Mouse (Mus musculus) frontal cortex, adult 2 months (tissue): Measurements from ENCODE around the gene Kbtbd12. TPM values are rescaled to one million over a fixed set of nuclear protein-coding genes. Genes with fewer than 3 reads are reported as not detected.
A peak's percentile ranks its signal among the peaks of the same experiment; 100 is the strongest.

Experiments
- DNase-seq, 2 experiments: peaks; one replicate each; pipeline ENCODE4 v3.0.0; 2022; ENCODE audit warnings: low spot score in 1 of 2; ENCODE audit errors: extremely low spot score in 1 of 2
- polyA plus RNA-seq: library from polyadenylated mRNA; depleted of rRNA; stranded (reverse); fragments of >200 nt; gene quantifications from 2 replicates; pipeline ENCODE4 v1.2.3, GENCODE M21; 2012

The Kbtbd12 gene
- polyA plus RNA-seq, 1 experiment = 0.68 TPM

- peak in 1 of 2 experiments; percentile 62 for DNase-seq
Measured at GRCm38 (mm10) chr6:88627317-88627811, 10.4 kb downstream of the Kbtbd12 start.

GRCm38 (mm10) chr6:88626912-88627311 lies 10.8 kb downstream of the Kbtbd12 start:
- no peak for DNase-seq

DNA sequence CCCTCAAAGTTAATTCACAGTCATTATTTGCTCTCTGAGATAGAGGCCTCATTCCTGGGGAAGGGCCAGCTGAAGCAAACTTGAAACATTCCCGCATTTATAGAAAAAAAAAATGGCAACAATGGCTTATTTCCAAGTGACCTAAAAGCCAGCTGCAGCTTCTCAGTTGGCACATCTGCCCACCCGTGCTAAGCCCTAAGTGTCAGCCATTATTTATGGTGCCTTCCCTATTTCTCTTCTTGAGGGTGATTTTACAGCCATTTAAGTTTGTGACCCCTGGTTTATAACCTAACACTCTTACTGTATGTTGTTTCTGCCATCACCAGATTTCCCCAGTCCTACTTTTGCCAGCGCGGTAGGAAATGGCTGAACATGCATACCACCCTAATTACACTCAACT lies 11.3 kb downstream of the Kbtbd12 start:
- DNase-seq = no peak

DNA sequence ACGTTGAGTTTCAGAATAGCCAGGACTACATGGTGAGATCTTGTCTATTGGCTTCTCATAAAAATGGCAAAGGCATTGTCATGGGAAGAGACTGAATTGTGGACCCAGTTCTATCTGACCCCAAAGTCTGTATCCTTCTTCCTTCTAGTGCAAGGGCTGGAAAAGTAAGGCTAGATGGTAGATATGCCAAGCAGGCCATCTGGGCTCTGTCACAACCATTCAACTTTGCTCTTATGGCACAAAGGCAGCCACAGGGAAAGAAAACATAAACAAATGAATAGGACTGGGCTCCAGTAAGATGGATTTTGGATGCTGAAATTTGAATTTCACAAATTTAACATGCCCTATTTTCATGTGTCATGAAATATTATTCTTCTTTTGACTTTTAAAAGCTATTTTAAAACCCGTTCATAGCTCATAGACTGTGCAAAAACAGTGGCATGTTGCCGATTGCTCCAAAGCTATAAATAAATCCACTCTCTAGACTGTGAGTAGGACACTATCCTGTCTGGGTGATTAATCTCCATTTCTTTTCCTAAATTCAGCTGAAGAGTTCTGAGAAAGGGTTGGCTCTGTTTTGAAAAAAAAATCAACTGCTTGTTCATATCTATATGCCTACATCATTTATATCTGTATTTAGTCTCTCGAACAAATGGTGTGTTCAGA lies 15.8 kb downstream of the Kbtbd12 start:
- DNase-seq = peak in 1 of 2 experiments; percentile 57

- no peak for DNase-seq
Measured at GRCm38 (mm10) chr6:88619542-88619941, 18.2 kb downstream of the Kbtbd12 start.

DNA sequence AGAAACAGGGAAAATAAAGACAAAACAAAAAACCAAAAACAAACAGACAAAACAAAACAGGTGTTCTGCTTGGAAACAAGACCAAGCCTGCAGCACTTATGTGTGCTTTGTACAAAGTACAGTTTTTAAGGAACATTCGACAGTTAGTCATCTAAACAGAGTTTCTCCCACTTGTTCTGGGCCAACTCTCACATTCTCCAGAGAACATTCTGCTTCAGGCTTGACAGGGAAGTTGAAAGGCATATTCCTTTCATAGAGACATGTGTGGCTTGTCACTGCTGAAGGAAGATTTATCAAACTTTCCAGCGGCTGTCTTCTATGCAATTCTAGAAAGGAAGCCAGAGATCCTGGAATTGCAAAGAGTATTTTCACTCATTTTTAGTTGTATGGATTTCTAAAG lies 22.4 kb downstream of the Kbtbd12 start:
- DNase-seq = peak in 1 of 2 experiments; percentile 54

- peak in 1 of 2 experiments; percentile 26 for DNase-seq
Measured at GRCm38 (mm10) chr6:88606417-88606816, 31.3 kb downstream of the Kbtbd12 start.

GRCm38 (mm10) chr6:88605715-88606114 lies 32.0 kb downstream of the Kbtbd12 start:
- no peak for DNase-seq

GRCm38 (mm10) chr6:88605235-88605634 lies 32.5 kb downstream of the Kbtbd12 start:
- peak in 1 of 2 experiments; percentile 27 for DNase-seq

DNA sequence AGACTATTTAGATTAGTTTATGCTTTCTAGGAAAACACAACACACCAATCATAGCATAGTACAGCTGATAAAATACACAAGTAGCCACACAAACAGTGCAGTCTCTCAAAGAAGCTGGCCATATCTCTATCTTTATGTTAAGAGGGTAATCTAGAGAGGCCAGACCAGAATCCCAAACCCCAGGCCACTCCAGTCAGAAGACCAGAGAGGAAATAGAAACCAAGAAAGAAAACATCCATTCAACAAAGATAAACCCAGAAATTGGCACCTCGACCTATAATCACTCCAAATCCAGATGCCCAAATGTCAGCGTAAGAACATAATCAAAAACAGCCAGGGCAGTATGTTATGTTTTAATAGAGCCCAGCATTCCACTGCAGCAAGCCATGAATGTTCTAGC lies 41.6 kb downstream of the Kbtbd12 start:
- DNase-seq = no peak

DNA sequence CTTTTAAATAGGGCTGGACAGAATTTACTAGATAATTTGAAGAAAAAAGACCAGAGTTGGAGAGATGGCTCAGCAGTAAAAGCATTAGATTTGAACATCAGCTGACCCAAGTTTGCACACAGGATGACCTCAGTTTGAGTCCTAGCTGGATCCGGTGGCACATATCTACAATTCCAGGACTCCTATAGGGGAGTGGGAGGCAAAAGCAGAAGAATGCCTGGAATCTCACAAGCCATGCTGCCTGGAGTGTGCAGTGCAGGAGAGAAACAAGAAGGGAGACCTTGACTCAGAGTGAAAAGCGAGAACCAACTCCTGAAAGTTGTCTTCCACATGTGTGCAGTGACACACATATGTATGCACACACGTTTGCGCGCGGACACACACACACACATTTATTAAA lies 45.4 kb downstream of the Kbtbd12 start:
- DNase-seq = no peak

DNA sequence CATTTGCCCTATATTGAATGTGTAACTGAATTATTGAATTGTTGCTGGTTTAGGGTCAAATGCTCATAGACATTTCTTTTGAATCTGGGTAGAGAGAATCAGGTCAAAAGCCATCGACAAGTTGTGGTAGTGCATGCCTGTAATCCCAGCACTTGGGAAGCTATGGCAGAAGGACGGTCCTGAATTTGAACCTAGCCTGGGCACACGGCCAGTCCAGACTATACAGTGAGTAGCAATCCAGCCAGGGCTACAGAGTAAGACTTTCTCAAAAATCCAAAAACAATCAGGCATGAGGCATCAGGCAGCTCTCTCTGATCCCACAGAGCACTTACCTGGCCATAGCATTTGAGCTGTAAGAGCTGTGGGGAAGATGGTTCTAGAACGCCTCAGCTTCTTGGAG lies 47.5 kb downstream of the Kbtbd12 start:
- no peak for DNase-seq

DNA sequence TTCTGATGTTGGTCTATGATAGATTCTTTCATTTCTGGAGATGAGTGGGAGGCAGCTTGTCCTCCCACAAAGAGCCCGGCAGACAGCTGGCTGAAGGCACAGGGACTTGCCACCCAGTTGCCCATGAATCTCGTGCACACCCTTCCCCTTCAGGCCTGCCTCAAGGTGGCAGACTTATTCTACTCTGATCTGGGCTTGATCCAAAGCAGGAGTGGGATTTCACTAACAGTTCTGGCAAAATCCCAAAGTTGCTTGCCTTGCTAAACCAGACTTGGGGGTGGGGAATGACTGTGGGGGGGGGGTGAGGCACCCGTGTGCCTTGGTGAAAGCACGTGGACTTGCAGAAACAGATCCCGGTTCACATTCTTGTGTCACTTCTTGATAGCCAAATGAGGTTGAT lies 48.2 kb downstream of the Kbtbd12 start:
- peak in 1 of 2 experiments; percentile 65 for DNase-seq

DNA sequence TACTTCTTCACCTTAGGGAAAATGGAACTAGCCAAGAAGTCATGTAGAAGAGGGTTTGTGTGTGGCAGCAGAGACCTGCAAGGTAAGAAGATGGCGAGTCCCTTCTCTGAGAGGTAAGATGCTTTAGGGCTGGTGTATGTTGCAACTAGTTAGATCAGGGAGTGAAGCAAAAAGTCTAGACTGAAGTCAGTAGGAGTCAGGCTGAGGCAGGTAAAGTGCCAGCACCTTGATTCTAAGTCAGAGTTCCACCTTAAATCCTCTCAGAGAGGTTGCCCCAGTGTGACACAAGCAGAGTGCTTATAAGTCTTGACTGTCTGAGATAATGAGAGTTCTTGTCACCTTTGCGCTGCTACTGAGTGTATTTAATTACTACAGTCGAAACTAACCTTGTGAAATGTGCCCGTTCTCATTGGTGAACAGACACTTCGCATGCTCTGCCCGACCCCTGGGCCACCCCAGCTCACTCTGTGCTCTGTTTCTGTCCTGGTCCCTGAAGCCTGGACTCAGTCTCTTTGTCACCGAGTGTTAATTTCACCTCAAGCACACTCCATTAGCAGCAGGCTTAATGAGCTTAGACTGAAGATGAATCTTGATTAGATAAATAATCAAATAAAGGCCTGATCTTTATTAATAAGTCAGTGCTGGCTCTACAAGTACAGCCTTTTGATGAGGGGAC lies 49.0 kb downstream of the Kbtbd12 start:
- DNase-seq = no peak

DNA sequence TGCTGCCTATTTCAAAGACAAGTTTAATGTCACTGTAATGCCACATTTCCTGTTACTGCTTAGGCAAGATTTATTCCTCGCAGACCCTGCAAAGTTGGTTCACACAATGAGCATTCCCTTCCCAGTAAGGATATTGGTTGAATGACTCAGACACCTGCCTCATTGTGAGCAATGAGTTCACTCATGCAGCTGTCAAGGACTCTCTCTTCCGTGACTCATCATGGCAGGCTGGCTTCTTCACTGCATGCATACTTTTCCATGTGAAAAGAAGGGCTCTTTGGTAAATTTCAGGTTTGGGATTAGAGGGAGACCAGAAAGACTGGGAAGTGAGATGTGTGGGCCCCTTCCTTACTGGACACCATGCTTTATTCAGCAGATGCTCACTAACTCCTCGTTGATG lies 50.7 kb downstream of the Kbtbd12 start:
- no peak for DNase-seq

- no peak for DNase-seq
Measured at GRCm38 (mm10) chr6:88583950-88584349, 53.8 kb downstream of the Kbtbd12 start.

DNA sequence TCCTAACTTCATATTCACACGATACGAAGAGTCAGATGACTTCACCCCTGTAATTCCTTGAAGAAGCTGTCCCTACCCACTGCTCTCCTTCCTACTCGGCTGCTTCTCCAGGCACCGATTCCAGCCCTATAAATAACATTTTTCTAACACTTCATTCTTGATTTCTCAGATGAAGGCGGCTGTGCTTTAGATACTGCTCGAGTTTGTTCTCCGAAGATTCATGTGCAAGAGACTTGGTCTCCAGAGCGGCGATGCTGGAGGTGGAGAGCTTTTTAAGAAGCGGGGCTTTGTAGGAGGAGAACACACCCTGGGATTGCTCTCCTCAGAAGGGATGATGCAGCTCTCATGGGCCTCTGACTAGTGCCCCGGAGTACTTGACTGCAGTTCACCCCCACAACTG lies 61.3 kb downstream of the Kbtbd12 start:
- DNase-seq = peak; percentile 83

GRCm38 (mm10) chr6:88566676-88567075 lies 71.1 kb downstream of the Kbtbd12 start:
- no peak for DNase-seq

DNA sequence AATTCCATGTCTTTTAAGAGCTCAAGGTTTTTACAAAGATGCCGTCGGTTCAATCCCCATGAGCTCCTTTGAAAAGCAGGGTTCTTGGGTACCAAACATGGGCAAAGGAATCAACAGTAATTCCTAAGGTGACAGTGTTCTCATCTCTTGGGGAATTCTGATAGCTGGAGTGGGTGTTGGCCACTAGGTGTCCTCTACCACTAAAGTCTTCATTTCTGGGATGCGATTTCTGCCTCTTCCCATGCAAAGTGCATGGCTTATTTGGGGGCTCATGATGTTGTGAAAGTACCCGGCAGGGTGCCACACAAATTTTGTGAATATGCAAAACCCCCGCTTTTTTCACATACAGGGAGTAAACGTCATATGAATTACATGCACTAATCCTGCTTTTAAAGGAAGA lies 72.7 kb downstream of the Kbtbd12 start:
- peak in 1 of 2 experiments; percentile 45 for DNase-seq

GRCm38 (mm10) chr6:88560156-88560555 lies 77.6 kb downstream of the Kbtbd12 start:
- no peak for DNase-seq

DNA sequence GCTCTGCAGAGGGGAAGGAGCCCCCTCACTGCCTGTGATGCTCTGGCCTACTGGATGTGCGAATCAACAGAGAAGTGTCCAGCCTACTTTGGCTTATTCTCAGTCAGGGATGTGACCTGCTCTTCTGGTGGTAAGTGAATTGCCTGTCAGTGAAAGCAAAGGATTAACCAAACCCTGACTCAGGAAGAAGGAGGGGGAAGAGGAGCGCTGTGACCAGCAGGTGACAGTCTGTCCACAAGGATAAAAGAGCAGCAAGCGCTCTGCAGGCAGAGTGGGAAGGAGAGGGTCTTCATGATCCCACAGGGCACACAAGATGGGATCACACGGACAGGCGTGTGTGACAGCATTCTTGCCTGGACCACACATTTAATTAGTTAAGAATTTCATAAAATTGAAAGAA lies 78.1 kb downstream of the Kbtbd12 start:
- no peak for DNase-seq

DNA sequence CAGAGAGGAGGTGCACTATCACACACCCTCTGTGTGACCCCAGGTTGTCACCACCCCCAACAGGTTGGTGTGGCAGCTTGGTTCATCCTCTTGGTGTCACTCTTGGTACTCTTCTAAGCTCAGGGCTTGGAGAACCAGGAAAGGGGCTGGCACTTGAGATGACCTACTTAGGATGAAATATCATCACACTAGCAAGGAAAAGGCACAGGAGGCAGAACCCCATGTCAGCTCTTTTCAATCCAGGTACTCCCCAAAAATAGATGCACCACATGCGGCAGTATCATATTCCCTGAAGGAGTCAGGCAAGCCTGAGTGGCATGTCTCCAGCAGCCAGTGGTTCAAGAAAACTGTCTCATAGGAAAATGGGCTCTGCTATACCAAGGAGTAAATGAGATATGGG lies 79.7 kb downstream of the Kbtbd12 start:
- peak; percentile 28 to 48 for DNase-seq
